Mouse (Mus musculus) megakaryocyte, embryonic 14.5 days (primary cell): ENCODE data around the gene Uqcc2. TPM values are rescaled to one million over a fixed set of nuclear protein-coding genes. Genes with fewer than 3 reads are reported as not detected.

ENCODE experiments used
- H3K27me3 ChIP-seq: replicated peaks from 2 replicates; pipeline ENCODE3; 2012; ENCODE audit warnings: inconsistent platforms
- H3K36me3 ChIP-seq: replicated peaks from 2 replicates; pipeline ENCODE3; 2012; ENCODE audit warnings: low read length, inconsistent platforms, mixed read lengths
- H3K4me1 ChIP-seq: 2 replicates; pipeline ENCODE4 v1.6.1; 2012; ENCODE audit warnings: inconsistent platforms
- H3K4me3 ChIP-seq: replicated peaks from 2 replicates; pipeline ENCODE3; 2012; ENCODE audit warnings: moderate library complexity, mild to moderate bottlenecking, inconsistent platforms
- H3K9me3 ChIP-seq: 2 replicates; pipeline ENCODE4 v1.6.1; 2012; ENCODE audit warnings: inconsistent platforms
- FLI1 ChIP-seq: IDR thresholded peaks from 2 replicates; pipeline ENCODE4 v1.6.1; 2012; ENCODE audit warnings: low read length, inconsistent platforms, mixed read lengths
- GATA1 ChIP-seq: IDR thresholded peaks from 3 replicates; pipeline ENCODE4 v1.6.1; 2012; ENCODE audit warnings: mixed read lengths, low read length, inconsistent platforms, borderline replicate concordance
- polyA plus RNA-seq: library from polyadenylated mRNA; stranded (reverse); fragments of >175 nt; gene quantifications from 2 replicates; pipeline ENCODE4 v1.2.3, GENCODE M21; 2012; ENCODE audit warnings: low replicate concordance; ENCODE audit not compliant: insufficient read depth

The Uqcc2 gene
- polyA plus RNA-seq, 1 experiment = 163 TPM

DNA sequence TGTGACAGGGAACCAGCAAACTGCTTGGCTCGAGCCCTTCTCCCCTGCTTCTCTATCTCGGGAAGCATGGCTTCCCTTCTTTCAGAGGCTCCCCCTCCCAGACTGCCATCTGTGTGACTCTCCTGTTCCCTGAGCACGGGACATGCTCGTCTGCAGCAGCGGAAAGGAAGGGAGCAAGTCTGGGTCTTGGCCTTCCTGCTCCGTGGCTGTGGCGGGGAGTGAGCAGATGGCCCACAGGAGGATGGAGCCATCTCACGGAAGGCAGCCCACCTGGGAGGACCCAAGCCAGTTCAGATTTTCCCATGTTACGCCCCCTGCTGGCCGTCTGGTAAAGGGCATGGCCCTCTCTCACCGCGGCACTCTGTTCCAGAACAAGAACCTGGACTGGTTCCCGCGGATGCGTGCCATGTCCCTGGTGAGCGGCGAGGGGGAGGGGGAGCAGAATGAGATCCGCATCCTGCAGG is 13.1 kb downstream of the Uqcc2 start:
- no peak for TF ChIP-seq FLI1
- no peak for TF ChIP-seq GATA1
- peaks cover 62% of the 10 kb centered on the region for H3K36me3 ChIP-seq
- H3K27me3 ChIP-seq = peaks cover 38% of the 10 kb centered on the region
- peaks cover 18% of the 10 kb centered on the region for H3K4me1 ChIP-seq
- no peak overlapping the region for H3K4me3 ChIP-seq
- peaks cover 27% of the 10 kb centered on the region for H3K9me3 ChIP-seq

DNA sequence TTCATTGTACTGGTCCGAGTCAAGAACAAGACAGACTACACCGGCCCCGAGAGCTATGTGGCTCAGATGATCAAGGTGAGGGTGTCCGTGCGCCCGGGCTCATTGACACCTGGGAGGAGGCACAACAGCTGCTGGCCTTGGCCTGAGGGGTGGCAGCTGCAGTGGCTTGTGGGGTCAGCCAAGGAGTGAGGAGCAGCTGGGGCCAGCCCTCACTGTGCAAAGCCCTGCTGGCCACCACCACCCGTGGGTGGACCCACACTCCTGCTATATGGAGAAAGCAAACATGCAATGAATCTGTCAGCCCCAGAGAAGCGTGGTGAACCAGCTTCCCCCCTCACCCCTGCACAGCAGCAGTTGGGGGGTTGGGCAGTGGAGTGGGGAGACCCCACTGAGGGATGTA is 13.8 kb downstream of the Uqcc2 start:
- H3K4me3 ChIP-seq = no peak overlapping the region
- peaks cover 40% of the 10 kb centered on the region for H3K27me3 ChIP-seq
- peaks cover 56% of the 10 kb centered on the region for H3K36me3 ChIP-seq
- peaks cover 27% of the 10 kb centered on the region for H3K9me3 ChIP-seq
- TF ChIP-seq FLI1 (no peak), GATA1 (no peak)
- peaks cover 14% of the 10 kb centered on the region for H3K4me1 ChIP-seq

DNA sequence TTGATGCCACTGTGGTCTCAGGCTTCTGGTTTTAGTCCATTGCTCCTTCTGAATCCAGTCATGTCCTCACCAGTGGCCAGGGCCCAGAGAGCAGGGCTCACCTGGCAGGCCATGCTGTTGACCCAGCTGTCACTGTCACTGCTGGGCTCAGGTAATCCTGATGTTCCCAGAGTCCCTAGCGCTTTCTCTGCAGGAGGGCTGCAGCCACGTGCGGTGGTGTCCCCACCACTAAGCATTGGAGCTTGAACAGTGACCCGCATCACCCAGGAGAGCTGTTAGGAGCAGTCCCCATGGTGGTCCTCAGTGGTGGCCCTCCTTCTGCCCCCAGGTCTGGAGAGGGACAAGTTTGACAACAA is 14.2 kb downstream of the Uqcc2 start:
- TF ChIP-seq FLI1 (no peak), GATA1 (no peak)
- peaks cover 52% of the 10 kb centered on the region for H3K36me3 ChIP-seq
- H3K9me3 ChIP-seq = peaks cover 27% of the 10 kb centered on the region
- peaks cover 44% of the 10 kb centered on the region for H3K27me3 ChIP-seq
- H3K4me3 ChIP-seq = no peak overlapping the region
- H3K4me1 ChIP-seq = peaks cover 13% of the 10 kb centered on the region

DNA sequence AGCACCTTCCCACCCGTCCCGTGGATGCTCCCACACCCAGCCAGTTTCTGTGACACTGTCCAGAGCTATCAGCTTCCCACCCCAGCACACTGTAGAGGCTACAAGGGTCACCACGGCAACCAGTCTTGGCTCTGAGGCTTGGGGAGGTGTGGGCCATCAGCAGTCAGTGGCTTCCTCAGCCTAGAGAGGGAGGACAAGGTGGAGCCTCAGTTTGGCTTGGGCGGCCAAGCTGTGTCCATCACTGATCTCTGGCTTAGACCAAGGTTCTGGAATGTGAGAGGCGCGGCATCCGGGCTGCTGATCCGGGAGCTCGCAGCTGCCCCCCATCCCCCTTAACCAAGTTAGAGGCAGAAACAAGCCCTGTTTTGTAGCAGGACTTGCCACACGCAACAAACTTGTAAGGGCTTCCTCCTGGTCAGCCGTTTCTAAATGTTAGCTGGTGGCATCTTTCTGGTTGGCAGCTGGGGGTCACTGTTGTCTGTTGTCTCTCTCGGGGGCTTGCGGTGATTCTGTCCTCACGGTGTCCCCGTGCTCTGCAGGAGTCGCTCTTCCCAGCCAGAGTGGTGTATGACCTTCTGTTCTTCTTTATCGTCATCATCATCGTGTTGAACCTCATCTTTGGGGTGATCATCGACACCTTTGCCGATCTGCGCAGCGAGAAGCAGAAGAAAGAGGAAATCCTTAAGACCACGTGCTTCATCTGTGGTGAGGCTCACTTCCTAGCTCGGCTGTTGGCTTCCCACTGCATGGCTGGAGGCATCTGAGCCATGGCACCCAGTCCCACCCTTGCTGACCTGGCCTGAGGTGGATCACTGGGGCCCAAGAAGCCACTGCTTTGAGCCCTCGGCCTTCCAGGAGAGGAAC is 14.8 kb downstream of the Uqcc2 start:
- Histone ChIP-seq H3K36me3 (peaks cover 46% of the 10 kb centered on the region), H3K4me3 (peak overlapping the region; percentile 24), H3K27me3 (peaks cover 50% of the 10 kb centered on the region), H3K4me1 (peaks cover 11% of the 10 kb centered on the region), H3K9me3 (peaks cover 27% of the 10 kb centered on the region)
- TF ChIP-seq FLI1 = no peak
- no peak for TF ChIP-seq GATA1

DNA sequence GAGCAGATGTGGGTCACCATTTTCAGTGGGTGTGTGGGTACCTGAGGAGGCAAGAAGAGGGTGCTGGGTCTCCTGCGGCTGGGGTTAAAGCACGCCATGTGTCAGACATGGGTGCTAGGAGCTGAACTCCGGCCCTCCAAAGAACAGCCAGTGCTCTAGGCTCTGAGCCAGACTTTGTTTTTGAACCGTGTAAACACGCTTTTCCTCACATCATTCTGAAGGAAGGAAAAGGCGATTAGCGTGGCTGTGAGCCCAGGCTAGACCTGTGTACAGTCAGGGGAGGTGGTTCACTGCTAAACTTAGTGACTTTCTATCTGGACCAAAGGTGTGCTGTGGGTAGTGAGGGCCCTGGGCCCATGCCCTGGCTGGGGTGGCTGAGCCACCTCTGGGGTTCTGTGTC is 23.6 kb downstream of the Uqcc2 start:
- Histone ChIP-seq H3K9me3 (no peaks in the 10 kb centered on the region), H3K36me3 (no peaks in the 10 kb centered on the region), H3K4me3 (no peak overlapping the region), H3K27me3 (peaks cover 53% of the 10 kb centered on the region), H3K4me1 (peaks cover 6% of the 10 kb centered on the region; the same call in 1 of the 2 replicates)
- no peak for TF ChIP-seq GATA1
- no peak for TF ChIP-seq FLI1

DNA sequence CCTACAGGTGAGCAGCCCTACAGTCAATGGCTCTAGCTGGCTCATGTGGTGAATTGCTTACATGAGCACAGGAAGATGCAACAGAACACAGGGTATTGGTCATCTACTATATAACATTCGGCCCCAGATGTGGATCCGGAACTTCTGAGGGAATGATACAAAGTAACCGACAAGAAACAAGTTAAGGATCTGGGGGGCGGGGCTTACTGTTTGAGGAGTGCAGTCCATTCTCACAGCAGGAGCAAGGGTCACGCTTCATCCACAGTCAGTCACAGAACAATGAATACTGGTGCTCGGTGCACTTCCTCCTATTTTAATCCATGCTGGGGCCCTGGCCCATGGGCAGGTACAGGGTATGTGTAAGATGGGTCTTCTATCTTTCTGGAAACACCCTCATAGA is 25.8 kb downstream of the Uqcc2 start:
- Histone ChIP-seq H3K36me3 (no peaks in the 10 kb centered on the region), H3K4me1 (peaks cover 6% of the 10 kb centered on the region; the same call in 1 of the 2 replicates), H3K4me3 (no peak overlapping the region), H3K27me3 (peaks cover 45% of the 10 kb centered on the region), H3K9me3 (no peaks in the 10 kb centered on the region)
- TF ChIP-seq FLI1 (no peak), GATA1 (no peak)

DNA sequence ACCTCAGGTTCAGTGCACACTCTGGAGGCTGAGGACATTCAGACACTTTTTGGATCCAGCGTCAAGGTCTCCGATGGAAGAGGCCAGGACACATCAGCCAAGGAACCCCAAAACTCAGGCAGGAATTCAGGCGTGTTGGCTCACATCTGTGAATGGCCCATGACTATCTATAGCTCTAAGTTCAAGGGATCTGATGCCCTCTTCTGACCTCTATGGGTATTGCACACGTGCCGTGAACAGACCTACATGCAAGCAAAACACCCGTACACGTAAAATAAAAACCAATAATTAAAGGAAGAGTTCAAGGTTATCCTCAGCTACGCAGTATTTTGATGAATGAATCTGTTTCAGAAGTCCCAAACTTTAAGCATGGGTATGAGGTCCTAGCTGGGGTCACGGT is 27.0 kb downstream of the Uqcc2 start:
- H3K9me3 ChIP-seq = no peaks in the 10 kb centered on the region
- no peaks in the 10 kb centered on the region for H3K36me3 ChIP-seq
- no peak for TF ChIP-seq FLI1
- no peak for TF ChIP-seq GATA1
- no peak overlapping the region for H3K4me3 ChIP-seq
- peaks cover 6% of the 10 kb centered on the region; the same call in 1 of the 2 replicates for H3K4me1 ChIP-seq
- H3K27me3 ChIP-seq = peaks cover 49% of the 10 kb centered on the region

DNA sequence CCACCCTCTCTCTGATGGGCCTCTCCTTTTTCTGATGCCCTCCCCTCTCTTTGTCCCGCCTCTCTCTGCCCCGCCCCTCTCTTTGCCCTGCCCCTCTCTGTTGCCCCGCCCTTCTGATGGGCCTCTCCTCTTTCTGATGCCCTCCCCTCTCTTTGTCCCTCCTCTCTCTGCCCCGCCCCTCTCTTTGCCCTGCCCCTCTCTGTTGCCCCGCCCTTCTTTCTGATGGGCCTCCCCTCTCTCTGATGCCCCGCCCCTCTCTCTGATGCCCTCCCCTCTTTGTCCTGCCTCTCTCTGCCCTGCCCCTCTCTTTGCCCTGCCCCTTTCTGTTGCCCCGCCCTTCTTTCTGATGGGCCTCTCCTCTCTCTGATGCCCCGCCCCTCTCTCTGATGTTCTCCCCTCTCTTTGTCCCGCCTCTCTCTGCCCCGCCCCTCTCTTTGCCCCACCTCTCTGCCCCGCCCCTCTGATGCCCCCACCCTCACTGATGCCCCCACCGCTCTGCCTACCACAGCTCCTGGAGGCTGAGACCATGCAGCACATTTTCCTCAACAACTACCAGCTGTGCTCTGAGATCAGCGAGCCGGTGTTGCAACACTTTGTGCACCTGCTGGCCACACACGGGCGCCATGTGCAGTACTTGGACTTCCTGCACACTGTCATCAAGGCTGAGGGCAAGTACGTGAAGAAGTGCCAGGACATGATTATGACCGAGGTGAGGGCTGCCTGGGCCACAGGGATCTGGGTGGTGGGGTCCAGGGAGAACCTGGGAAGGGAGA is 27.8 kb downstream of the Uqcc2 start:
- TF ChIP-seq GATA1 = no peak
- TF ChIP-seq FLI1 = no peak
- no peaks in the 10 kb centered on the region for H3K9me3 ChIP-seq
- no peaks in the 10 kb centered on the region for H3K36me3 ChIP-seq
- peaks cover 51% of the 10 kb centered on the region for H3K27me3 ChIP-seq
- H3K4me3 ChIP-seq = no peak overlapping the region
- H3K4me1 ChIP-seq = peaks cover 6% of the 10 kb centered on the region; the same call in 1 of the 2 replicates

DNA sequence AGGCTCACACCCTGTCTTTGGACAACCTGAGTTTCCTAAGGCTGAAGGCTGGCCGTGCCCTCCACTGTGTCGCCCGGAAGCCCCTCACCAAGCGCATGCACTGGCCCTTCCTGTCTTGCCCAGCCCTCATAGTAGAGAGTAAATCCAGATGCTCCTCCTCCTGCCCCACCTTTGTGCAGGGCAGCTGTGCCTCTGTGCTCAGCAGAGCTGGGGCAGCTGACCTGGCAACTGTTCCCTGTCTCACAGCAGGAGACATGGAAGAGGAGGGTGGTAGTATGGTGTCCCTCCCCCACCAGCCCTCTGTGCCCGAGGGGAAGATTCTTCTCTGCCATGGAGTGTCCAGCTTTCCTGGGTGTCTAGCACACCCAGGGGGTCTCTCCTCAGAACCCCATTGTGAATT is 32.0 kb downstream of the Uqcc2 start:
- Histone ChIP-seq H3K9me3 (no peaks in the 10 kb centered on the region), H3K4me3 (no peak overlapping the region), H3K36me3 (no peaks in the 10 kb centered on the region), H3K27me3 (peaks cover 48% of the 10 kb centered on the region), H3K4me1 (no peaks in the 10 kb centered on the region; the same call in 1 of the 2 replicates)
- no peak for TF ChIP-seq FLI1
- TF ChIP-seq GATA1 = no peak

DNA sequence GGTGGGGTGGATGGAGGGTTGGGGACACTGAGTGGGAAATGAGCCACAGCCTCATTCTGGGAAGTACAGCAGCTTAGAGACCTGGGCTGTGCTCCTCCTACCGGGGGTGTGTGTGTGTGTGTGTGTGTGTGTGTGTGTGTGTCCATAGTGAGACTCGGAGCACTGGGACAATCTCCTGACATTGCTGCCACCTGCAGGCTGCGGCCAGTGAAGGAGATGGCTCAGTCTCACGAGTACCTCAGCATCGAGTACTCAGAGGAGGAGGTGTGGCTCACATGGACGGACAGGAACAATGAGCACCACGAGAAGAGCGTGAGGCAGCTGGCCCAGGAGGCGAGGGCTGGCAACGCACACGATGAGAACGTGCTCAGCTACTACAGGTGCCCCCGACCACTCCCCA is 38.0 kb downstream of the Uqcc2 start:
- peaks cover 5% of the 10 kb centered on the region for H3K36me3 ChIP-seq

More for the DNA sequence above, 38.0 kb downstream of the Uqcc2 start:
- Histone ChIP-seq H3K9me3 (no peaks in the 10 kb centered on the region), H3K4me3 (peak overlapping the region; percentile 42), H3K27me3 (peaks cover 43% of the 10 kb centered on the region), H3K4me1 (no peaks in the 10 kb centered on the region)
- no peak for TF ChIP-seq FLI1
- TF ChIP-seq GATA1 = no peak
